Mouse (Mus musculus): ENCODE data around the gene Dcaf15.
A peak's percentile ranks its signal among the peaks of the same experiment; 100 is the strongest.

Gene Dcaf15

GRCm38 (mm10) chr8:84104697-84105609, at the start of gene Dcaf15:
Gene Dcaf15, minus strand, starts transcription at chr8:84104768.
- DNase-seq (ENCODE audit: low spot score): peak; percentile 96

GRCm38 (mm10) chr8:84149181-84149580, 44.6 kb upstream of the Dcaf15 start:
- DNase-seq (ENCODE audit: low spot score): no peak

GRCm38 (mm10) chr8:84148531-84148850, 43.9 kb upstream of the Dcaf15 start:
- DNase-seq (ENCODE audit: low spot score): no peak

GRCm38 (mm10) chr8:84147769-84148530, 43.4 kb upstream of the Dcaf15 start, which contains the start of the genes Cc2d1a and 4930432K21Rik:
Gene Cc2d1a, minus strand, starts transcription at chr8:84147936.
Gene 4930432K21Rik, plus strand, starts transcription at chr8:84148025.
- peak; percentile 94 for DNase-seq (ENCODE audit: low spot score)

GRCm38 (mm10) chr8:84147324-84147766, 42.8 kb upstream of the Dcaf15 start:
- no peak for DNase-seq (ENCODE audit: low spot score)

GRCm38 (mm10) chr8:84144636-84145245, 40.2 kb upstream of the Dcaf15 start:
- DNase-seq (ENCODE audit: low spot score): peak; percentile 36

GRCm38 (mm10) chr8:84140838-84141237, 36.3 kb upstream of the Dcaf15 start:
- no peak for DNase-seq (ENCODE audit: low spot score)

GRCm38 (mm10) chr8:84137848-84138247, 33.3 kb upstream of the Dcaf15 start:
- no peak for DNase-seq (ENCODE audit: low spot score)

- DNase-seq (ENCODE audit: low spot score): no peak
Measured at GRCm38 (mm10) chr8:84132225-84132624, 27.7 kb upstream of the Dcaf15 start.

GRCm38 (mm10) chr8:84130806-84131205, 26.2 kb upstream of the Dcaf15 start:
- DNase-seq (ENCODE audit: low spot score): no peak

GRCm38 (mm10) chr8:84128277-84128676, 23.7 kb upstream of the Dcaf15 start:
- DNase-seq (ENCODE audit: low spot score): no peak

- DNase-seq (ENCODE audit: low spot score): no peak
Measured at GRCm38 (mm10) chr8:84127202-84127901, 22.8 kb upstream of the Dcaf15 start.

- no peak for DNase-seq (ENCODE audit: low spot score)
Measured at GRCm38 (mm10) chr8:84126742-84127141, 22.2 kb upstream of the Dcaf15 start.

GRCm38 (mm10) chr8:84125656-84126055, 21.1 kb upstream of the Dcaf15 start, which contains the start of gene Podnl1:
Gene Podnl1, plus strand, starts transcription at chr8:84125989.
- no peak for DNase-seq (ENCODE audit: low spot score)

GRCm38 (mm10) chr8:84122151-84122550, 17.6 kb upstream of the Dcaf15 start:
- DNase-seq (ENCODE audit: low spot score): no peak

- DNase-seq (ENCODE audit: low spot score): no peak
Measured at GRCm38 (mm10) chr8:84115646-84116045, 11.1 kb upstream of the Dcaf15 start.

- DNase-seq (ENCODE audit: low spot score): no peak
Measured at GRCm38 (mm10) chr8:84106216-84107040, 1.9 kb upstream of the Dcaf15 start.

- DNase-seq (ENCODE audit: low spot score): no peak
Measured at GRCm38 (mm10) chr8:84105676-84106075, 1.1 kb upstream of the Dcaf15 start.

GRCm38 (mm10) chr8:84104221-84104620, 347 bp downstream of the Dcaf15 start:
- DNase-seq (ENCODE audit: low spot score): peak; percentile 39

GRCm38 (mm10) chr8:84103601-84104000, 967 bp downstream of the Dcaf15 start:
- no peak for DNase-seq (ENCODE audit: low spot score)

Data from ovary, adult 18-20 months (tissue).